Mouse (Mus musculus) liver, adult 2 months (tissue): ENCODE data around the gene Rgs12.

Source experiments
- CTCF ChIP-seq: fragments of 200-500 bp; IDR thresholded peaks from 2 replicates; pipeline ENCODE4 v1.5.1; 2011; ENCODE audit warnings: low read depth, low read length, control low read depth
- POLR2A ChIP-seq: fragments of 200-500 bp; IDR thresholded peaks from 2 replicates; pipeline ENCODE4 v1.6.1; 2011; ENCODE audit warnings: low read length, control low read depth; ENCODE audit not compliant: insufficient read depth; ENCODE audit errors: extremely low read depth

DNA sequence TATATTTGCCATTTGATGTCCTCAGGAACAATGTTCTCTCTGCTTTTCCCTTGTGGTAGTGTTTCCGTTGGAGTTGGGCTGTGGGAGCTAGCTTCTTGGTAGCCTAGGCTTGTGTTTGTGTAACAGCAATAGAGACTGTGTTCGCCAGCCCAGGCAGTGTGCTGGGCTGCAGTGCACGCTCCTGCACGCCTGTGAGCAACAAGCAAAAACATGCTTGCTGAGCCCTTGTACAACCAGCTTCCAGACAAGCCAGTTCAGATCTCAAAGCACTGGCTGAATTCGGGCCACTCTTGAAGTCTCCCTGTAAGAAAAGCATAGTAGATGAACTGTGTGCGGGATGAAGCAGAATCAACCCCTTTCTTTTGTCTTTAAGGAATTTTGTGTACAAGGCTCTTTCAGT lies 50.0 kb downstream of the Rgs12 start:
- TF ChIP-seq CTCF (no peak), POLR2A (no peak)
